Mouse (Mus musculus) limb, embryonic 14.5 days (tissue): ENCODE data around the gene Ulk4. TPM values are rescaled to one million over a fixed set of nuclear protein-coding genes. Genes with fewer than 3 reads are reported as not detected.

Source experiments
- ATAC-seq: fragments of 200-750 bp; cut with Nextera tagmentation; 2 replicates; pipeline ENCODE4 v1.8.0; 2017; ENCODE audit warnings: low read depth, moderate number of reproducible peaks, moderate TSS enrichment; ENCODE audit not compliant: low FRiP score
- DNase-seq: peaks from one replicate; pipeline ENCODE4 v3.0.0-alpha.2; 2015; ENCODE audit warnings: low spot score
- H3K27ac ChIP-seq: fragments of 300-500 bp; sonication (generic); replicated peaks from 2 replicates; pipeline ENCODE4 v1.5.1; 2014; ENCODE audit warnings: low read depth, mild to moderate bottlenecking, low read length, moderate library complexity, mixed read lengths
- H3K27me3 ChIP-seq: fragments of 300-500 bp; sonication (generic); 2 replicates; pipeline ENCODE4 v1.6.1; 2014; ENCODE audit warnings: low read length, mixed read lengths; ENCODE audit not compliant: control insufficient read depth, insufficient read depth
- H3K36me3 ChIP-seq: fragments of 300-500 bp; sonication (generic); 2 replicates; pipeline ENCODE4 v1.6.1; 2014; ENCODE audit warnings: mild to moderate bottlenecking, low read length, moderate library complexity, mixed read lengths; ENCODE audit not compliant: control insufficient read depth, insufficient read depth
- H3K4me1 ChIP-seq: fragments of 300-500 bp; sonication (generic); 2 replicates; pipeline ENCODE4 v1.6.1; 2014; ENCODE audit warnings: antibody characterized with exemption, low read length, mixed read lengths; ENCODE audit not compliant: control insufficient read depth, insufficient read depth
- H3K4me2 ChIP-seq: fragments of 300-500 bp; sonication (generic); replicated peaks from 2 replicates; pipeline ENCODE4 v1.6.1; 2014; ENCODE audit warnings: low read depth, mild to moderate bottlenecking, low read length, moderate library complexity; ENCODE audit not compliant: severe bottlenecking
- H3K4me3 ChIP-seq: fragments of 300-500 bp; sonication (generic); replicated peaks from 2 replicates; pipeline ENCODE4 v1.5.1; 2014; ENCODE audit warnings: low read length
- H3K9ac ChIP-seq: fragments of 300-500 bp; sonication (generic); 2 replicates; pipeline ENCODE4 v1.6.1; 2014; ENCODE audit warnings: mild to moderate bottlenecking, low read depth, low read length, moderate library complexity; ENCODE audit not compliant: severe bottlenecking
- H3K9me3 ChIP-seq: fragments of 300-500 bp; sonication (generic); 2 replicates; pipeline ENCODE4 v1.6.1; 2016; ENCODE audit warnings: low read length; ENCODE audit not compliant: control insufficient read depth
- POLR2A ChIP-seq: fragments of 200-500 bp; IDR thresholded peaks from 2 replicates; pipeline ENCODE4 v1.8.0; 2012; ENCODE audit warnings: inconsistent platforms, mild to moderate bottlenecking, moderate library complexity, borderline replicate concordance; ENCODE audit not compliant: insufficient read depth, insufficient read length; ENCODE audit errors: extremely low read depth
- WGBS: fragments of 180-500 bp; shearing (Covaris S2); extraction: QIAGEN DNeasy Blood & Tissue Kit; methylation state at CpG from one replicate; pipeline ENCODE4 v1.1.7; 2014; 5-methylcytosine and 5-hydroxymethylcytosine counted together
- polyA plus RNA-seq, 2 experiments: library from polyadenylated mRNA; depleted of rRNA in 1 of 2; stranded (reverse) in 1 of 2; unstranded in 1 of 2; fragments of >200 nt; fragmentation: Nextera tagmentation in 1 of 2; extraction: Ambion mirVana in 1 of 2; gene quantifications; 2 replicates each; pipeline versions ENCODE4 v1.2.1 to v1.2.3; 2012 to 2014

Ulk4 gene
- polyA plus RNA-seq, 2 experiments = 6.4 to 123 TPM

- Histone ChIP-seq H3K9ac (no peak overlapping the region), H3K27me3 (no peaks in the 10 kb centered on the region), H3K4me3 (no peak overlapping the region), H3K9me3 (no peaks in the 10 kb centered on the region), H3K4me1 (peaks cover 9% of the 10 kb centered on the region), H3K4me2 (no peak overlapping the region), H3K27ac (no peak overlapping the region), H3K36me3 (no peaks in the 10 kb centered on the region)
- no peak for TF ChIP-seq POLR2A
- no peak for ATAC-seq
- no peak for DNase-seq
- 81% methylated on average over 7 of the region's 7 CpGs for WGBS
Measured at GRCm38 (mm10) chr9:121005961-121006360, 271.0 kb downstream of the Ulk4 start.

GRCm38 (mm10) chr9:121001681-121002540, 275.1 kb downstream of the Ulk4 start:
- no peaks in the 10 kb centered on the region for H3K36me3 ChIP-seq
- peak; percentile 49 for DNase-seq
- no peak overlapping the region; the same call in 1 of the 2 replicates for H3K27ac ChIP-seq
- no peak overlapping the region for H3K4me2 ChIP-seq
- peak; percentile 21; the same call in 1 of the 2 replicates for ATAC-seq
- peaks cover 13% of the 10 kb centered on the region for H3K4me1 ChIP-seq
- no peak overlapping the region for H3K9ac ChIP-seq
- no peaks in the 10 kb centered on the region for H3K9me3 ChIP-seq
- no peaks in the 10 kb centered on the region for H3K27me3 ChIP-seq
- H3K4me3 ChIP-seq = no peak overlapping the region
- 44% methylated on average over 15 of the region's 15 CpGs for WGBS
- no peak for TF ChIP-seq POLR2A

GRCm38 (mm10) chr9:121000641-121001320, 276.2 kb downstream of the Ulk4 start:
- Histone ChIP-seq H3K9me3 (no peaks in the 10 kb centered on the region), H3K27ac (no peak overlapping the region; the same call in 1 of the 2 replicates), H3K4me2 (no peak overlapping the region), H3K9ac (no peak overlapping the region), H3K4me1 (peaks cover 13% of the 10 kb centered on the region), H3K27me3 (no peaks in the 10 kb centered on the region), H3K36me3 (no peaks in the 10 kb centered on the region), H3K4me3 (no peak overlapping the region)
- DNase-seq = no peak
- no peak for ATAC-seq
- TF ChIP-seq POLR2A = no peak
- WGBS = 62% methylated on average over 7 of the region's 7 CpGs

- Histone ChIP-seq H3K9ac (no peak overlapping the region), H3K9me3 (no peaks in the 10 kb centered on the region), H3K4me2 (no peak overlapping the region), H3K36me3 (no peaks in the 10 kb centered on the region), H3K4me1 (peaks cover 13% of the 10 kb centered on the region), H3K27me3 (no peaks in the 10 kb centered on the region), H3K4me3 (no peak overlapping the region), H3K27ac (no peak overlapping the region)
- DNase-seq = peak; percentile 47
- ATAC-seq = peak; percentile 32; the same call in 1 of the 2 replicates
- TF ChIP-seq POLR2A = no peak
- 68% methylated on average over 11 of the region's 11 CpGs for WGBS
Measured at GRCm38 (mm10) chr9:120998696-120999095, 278.3 kb downstream of the Ulk4 start.
